Mouse (Mus musculus) ES-E14 (cell line): ENCODE data around the gene Cadm2. TPM values are rescaled to one million over a fixed set of nuclear protein-coding genes. Genes with fewer than 3 reads are reported as not detected.

Source experiments
- DNase-seq: peaks from one replicate; pipeline ENCODE4 v3.0.0-alpha.2; 2013; ENCODE audit warnings: low read depth, low spot score
- H3K27ac ChIP-seq: 2 replicates; pipeline ENCODE4 v1.5.1; 2012; ENCODE audit warnings: low read depth, mild to moderate bottlenecking, low read length, moderate library complexity, mixed read lengths; ENCODE audit not compliant: poor library complexity, insufficient read depth, severe bottlenecking
- H3K36me3 ChIP-seq: 2 replicates; pipeline ENCODE4 v1.6.1; 2012; ENCODE audit warnings: mild to moderate bottlenecking, low read length, moderate library complexity, mixed read lengths; ENCODE audit not compliant: control insufficient read depth, poor library complexity, insufficient read depth, severe bottlenecking
- H3K4me1 ChIP-seq, 2 experiments: fragments of 150-350 bp in 1 of 2; sonication (generic) in 1 of 2; 2 replicates each; pipeline ENCODE4 v1.6.1; 2012; ENCODE audit warnings: low read length in 2 of 2, mild to moderate bottlenecking in 1 of 2, mixed read lengths in 1 of 2; ENCODE audit not compliant: control insufficient read depth in 2 of 2, insufficient read depth in 2 of 2, poor library complexity in 1 of 2
- H3K4me3 ChIP-seq, 2 experiments: fragments of 150-350 bp in 1 of 2; sonication (generic) in 1 of 2; 2 replicates each; pipeline ENCODE4 v1.5.1; 2012; ENCODE audit warnings: low read length in 2 of 2, low read depth in 1 of 2, mild to moderate bottlenecking in 1 of 2, mixed read lengths in 1 of 2; ENCODE audit not compliant: insufficient read depth in 1 of 2, poor library complexity in 1 of 2, severe bottlenecking in 1 of 2
- H3K9ac ChIP-seq: 2 replicates; pipeline ENCODE4 v1.6.1; 2012; ENCODE audit warnings: low read depth, mild to moderate bottlenecking, low read length, mixed read lengths; ENCODE audit not compliant: poor library complexity, insufficient read depth, severe bottlenecking
- H3K9me3 ChIP-seq: fragments of 150-350 bp; sonication (generic); 2 replicates; pipeline ENCODE4 v1.6.1; 2012; ENCODE audit warnings: low read depth, mild to moderate bottlenecking, low read length; ENCODE audit not compliant: control insufficient read depth, insufficient read depth
- CHD2 ChIP-seq: IDR thresholded peaks from 2 replicates; pipeline ENCODE4 v1.6.1; 2014; ENCODE audit warnings: mild to moderate bottlenecking, low read depth, low read length, inconsistent platforms
- HCFC1 ChIP-seq: IDR thresholded peaks from 2 replicates; pipeline ENCODE4 v1.6.1; 2012; ENCODE audit warnings: low read length, inconsistent platforms, borderline replicate concordance; ENCODE audit not compliant: insufficient read depth
- MAFK ChIP-seq: IDR thresholded peaks from 2 replicates; pipeline ENCODE4 v1.6.1; 2014; ENCODE audit warnings: mild to moderate bottlenecking, low read depth, low read length, inconsistent platforms; ENCODE audit not compliant: insufficient read depth
- ZC3H11A ChIP-seq: IDR thresholded peaks from 2 replicates; pipeline ENCODE4 v1.6.1; 2012; ENCODE audit warnings: low read depth, mild to moderate bottlenecking, inconsistent platforms, low read length, borderline replicate concordance
- ZNF384 ChIP-seq: IDR thresholded peaks from 2 replicates; pipeline ENCODE4 v1.6.1; 2012; ENCODE audit warnings: low read depth, low read length, inconsistent platforms
- in situ Hi-C, 2 experiments: fragments of 600-800 bp; cut with MboI; formaldehyde crosslinking; loops; one replicate each; pipeline ENCODE4 v1.15.1; 2025; ENCODE audit warnings: low sequenced_read_pairs in 2 of 2, inconsistent platforms in 1 of 2; ENCODE audit not compliant: unreplicated experiment in 2 of 2
- total RNA-seq: library from RNA; depleted of rRNA; stranded (reverse); fragments of 300-350 nt; gene quantifications from 2 replicates; pipeline ENCODE4 v1.2.3, GENCODE M21; 2012

Cadm2 gene
- total RNA-seq, 1 experiment: 0.09 TPM

GRCm38 (mm10) chr16:67079318-67079717, 541.4 kb downstream of the Cadm2 start:
- TF ChIP-seq MAFK (no peak), ZC3H11A (no peak), HCFC1 (no peak), ZNF384 (no peak), CHD2 (no peak)
- in situ Hi-C loops: no loop called here

GRCm38 (mm10) chr16:67076169-67076895, 544.4 kb downstream of the Cadm2 start:
- H3K4me1 ChIP-seq: no peaks in the 10 kb centered on the region
- no peak overlapping the region for H3K9ac ChIP-seq
- H3K4me3 ChIP-seq: no peak overlapping the region
- no peak for DNase-seq
- in situ Hi-C loops: no loop called here
- H3K9me3 ChIP-seq: no peaks in the 10 kb centered on the region
- no peak overlapping the region for H3K27ac ChIP-seq
- H3K36me3 ChIP-seq: no peaks in the 10 kb centered on the region
- TF ChIP-seq MAFK (no peak), HCFC1 (no peak), ZC3H11A (no peak), ZNF384 (no peak), CHD2 (no peak)

More at GRCm38 (mm10) chr16:67079318-67079717, 541.4 kb downstream of the Cadm2 start:
- no peaks in the 10 kb centered on the region for H3K36me3 ChIP-seq
- no peak overlapping the region for H3K4me3 ChIP-seq
- no peak overlapping the region for H3K27ac ChIP-seq
- H3K4me1 ChIP-seq: no peaks in the 10 kb centered on the region
- no peaks in the 10 kb centered on the region for H3K9me3 ChIP-seq
- no peak for DNase-seq
- no peak overlapping the region for H3K9ac ChIP-seq

GRCm38 (mm10) chr16:67068461-67068860, 552.2 kb downstream of the Cadm2 start:
- no peak overlapping the region for H3K4me3 ChIP-seq
- H3K9ac ChIP-seq: no peak overlapping the region
- DNase-seq: no peak
- H3K4me1 ChIP-seq: no peaks in the 10 kb centered on the region; a peak in 1 of 4 replicates
- in situ Hi-C loops: no loop called here
- no peak overlapping the region for H3K27ac ChIP-seq
- no peak for TF ChIP-seq ZNF384
- no peaks in the 10 kb centered on the region for H3K9me3 ChIP-seq
- no peaks in the 10 kb centered on the region for H3K36me3 ChIP-seq

GRCm38 (mm10) chr16:67030918-67031317, 589.8 kb downstream of the Cadm2 start:
- no peak overlapping the region for H3K4me3 ChIP-seq
- H3K9me3 ChIP-seq: no peaks in the 10 kb centered on the region
- no peak overlapping the region for H3K27ac ChIP-seq
- DNase-seq: no peak
- H3K36me3 ChIP-seq: no peaks in the 10 kb centered on the region
- TF ChIP-seq ZC3H11A: no peak
- TF ChIP-seq MAFK: no peak
- no peak for TF ChIP-seq CHD2
- no peak for TF ChIP-seq HCFC1
- TF ChIP-seq ZNF384: no peak
- no peaks in the 10 kb centered on the region for H3K4me1 ChIP-seq
- in situ Hi-C loops: no loop called here
- no peak overlapping the region for H3K9ac ChIP-seq

- Histone ChIP-seq H3K27ac (no peak overlapping the region), H3K9ac (no peak overlapping the region), H3K4me3 (no peak overlapping the region), H3K9me3 (no peaks in the 10 kb centered on the region), H3K4me1 (no peaks in the 10 kb centered on the region), H3K36me3 (no peaks in the 10 kb centered on the region)
- DNase-seq: no peak
- in situ Hi-C loops: no loop called here
- TF ChIP-seq ZC3H11A (no peak), MAFK (no peak), CHD2 (no peak), HCFC1 (no peak), ZNF384 (no peak)
These were observed 600.9 kb downstream of the Cadm2 start for GRCm38 (mm10) chr16:67019856-67020255.
